Mouse (Mus musculus) CD4-positive, CD25-positive, alpha-beta regulatory T cell, adult 4 months (primary cell): Measurements from ENCODE around the gene Zfp383. TPM values are rescaled to one million over a fixed set of nuclear protein-coding genes. Genes with fewer than 3 reads are reported as not detected.
A peak's percentile ranks its signal among the peaks of the same experiment; 100 is the strongest.
"Not testable (repeated sequence)": the region's sequence is repeated elsewhere in the genome, so short reads cannot be mapped to it uniquely, and the experiment has no call there.

Source experiments
- ATAC-seq: one replicate; pipeline ENCODE4 v1.8.0; 2017
- polyA plus RNA-seq, 2 experiments: library from polyadenylated mRNA; unstranded; fragments of 100-300 nt; shearing (Covaris generic); gene quantifications; one replicate each; pipeline ENCODE4 v1.2.1; 2017

Zfp383 gene
- polyA plus RNA-seq, 2 experiments from 2014 or later, result 0.98 to 0.99 TPM

GRCm38 (mm10) chr7:29942740-29943139, 34.7 kb downstream of the Zfp383 start:
- no peak for ATAC-seq

DNA sequence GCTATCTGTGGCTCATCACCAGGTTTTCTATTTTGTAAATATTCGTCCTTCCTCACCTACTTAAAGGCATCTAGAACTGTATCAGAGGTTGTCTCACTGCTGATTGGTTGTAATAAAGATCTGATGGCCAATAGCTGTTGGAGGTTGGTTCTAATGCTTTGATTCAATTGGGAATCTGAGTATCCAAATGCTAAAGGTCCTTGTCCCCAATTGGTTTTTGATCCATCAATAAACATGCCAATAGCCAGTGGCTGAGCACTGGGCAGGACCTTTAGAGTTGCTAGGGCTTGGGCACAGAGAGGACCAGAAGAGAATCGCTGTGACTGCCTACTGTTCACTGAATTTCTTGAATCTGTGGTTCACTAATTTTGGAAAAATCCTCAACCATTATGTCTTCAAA, 35.7 kb downstream of the Zfp383 start:
- no peak for ATAC-seq

DNA sequence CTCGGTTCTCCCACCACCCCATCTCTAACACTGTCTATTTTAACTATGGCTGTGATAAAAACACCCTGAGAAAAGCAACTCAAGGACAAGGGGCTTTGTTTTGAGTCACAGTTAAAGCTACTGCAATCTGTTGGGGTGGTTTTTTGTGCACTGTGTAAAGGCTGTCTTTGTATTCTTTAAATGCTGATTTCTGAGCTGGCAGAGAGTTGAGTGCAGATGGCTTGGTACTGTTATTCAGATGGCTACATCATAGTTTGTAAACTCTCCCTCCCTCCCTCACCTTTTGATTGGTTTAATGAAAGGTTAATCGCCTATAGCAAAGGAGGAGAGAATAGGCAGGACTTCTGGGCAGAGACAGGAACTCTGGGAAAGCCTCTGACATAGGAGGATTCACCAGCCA, 36.2 kb downstream of the Zfp383 start:
- no peak for ATAC-seq

DNA sequence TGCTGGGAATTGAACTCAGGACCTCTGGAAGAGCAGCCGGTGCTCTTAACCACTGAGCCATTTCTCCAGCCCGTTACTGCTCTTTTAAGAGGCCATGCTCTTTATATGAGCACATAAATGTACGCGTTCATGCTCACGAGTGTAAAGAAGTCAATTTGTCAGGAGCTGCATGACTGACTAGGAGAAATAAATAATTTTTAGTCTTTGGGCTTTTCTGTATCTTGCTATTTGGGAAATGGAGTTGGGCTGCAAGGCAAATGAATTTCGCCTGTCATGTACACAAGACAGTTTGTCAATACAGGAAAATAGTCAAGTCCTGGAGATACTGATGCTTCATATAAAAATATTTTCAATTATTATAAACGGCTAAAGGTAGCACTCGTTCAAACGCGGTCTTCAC, 45.1 kb downstream of the Zfp383 start:
- no peak for ATAC-seq

DNA sequence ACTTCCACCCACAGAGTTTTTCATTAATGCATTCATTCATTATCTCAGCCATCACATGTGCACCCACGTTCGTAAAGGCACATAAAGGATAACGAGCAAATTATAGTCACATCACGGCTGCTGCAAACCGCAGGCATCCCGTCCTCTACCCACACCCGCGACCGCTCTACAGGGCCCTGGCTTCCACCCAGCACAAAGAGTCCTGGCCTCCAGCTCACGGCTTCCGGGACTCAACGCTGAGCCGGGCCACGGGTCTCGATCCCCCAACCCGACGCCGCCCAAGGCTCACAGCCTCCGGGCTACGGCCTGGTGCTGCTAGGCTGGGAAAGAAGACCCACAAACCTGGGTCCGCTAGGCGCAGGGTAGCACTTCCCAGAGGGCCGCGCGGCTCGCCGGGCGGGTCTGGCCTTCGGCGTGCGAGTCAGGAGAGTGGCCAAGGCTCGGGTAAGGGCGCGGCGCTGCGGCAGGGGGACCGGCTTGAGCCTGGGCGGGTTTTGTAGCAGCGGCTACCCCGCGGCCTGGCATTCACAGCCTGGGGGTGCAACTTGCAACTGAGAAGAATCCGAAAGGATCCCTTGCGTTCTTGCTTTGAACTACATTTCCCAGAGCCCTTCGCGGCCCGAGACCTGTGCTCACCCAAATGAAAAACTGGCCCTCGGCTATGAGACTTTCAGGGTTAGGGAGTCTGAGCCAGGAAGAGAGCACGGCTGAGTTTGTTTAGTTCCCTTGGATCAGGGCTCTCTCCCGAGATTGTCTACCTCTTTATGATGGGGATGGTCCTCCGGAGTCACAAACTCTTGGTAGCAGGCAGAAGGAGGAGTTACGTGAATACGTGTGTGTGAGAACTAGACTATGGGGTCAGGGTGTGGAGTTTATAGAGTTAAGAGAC, 45.7 kb downstream of the Zfp383 start, which contains the start of gene Zfp74:
TSS of gene Zfp74 (minus strand) at position 577 of the 889 bp plus-strand sequence.
- ATAC-seq, result peak; percentile 92

GRCm38 (mm10) chr7:29954731-29955130, 46.7 kb downstream of the Zfp383 start:
- no peak for ATAC-seq

GRCm38 (mm10) chr7:29956257-29956656, 48.2 kb downstream of the Zfp383 start:
- no peak for ATAC-seq

DNA sequence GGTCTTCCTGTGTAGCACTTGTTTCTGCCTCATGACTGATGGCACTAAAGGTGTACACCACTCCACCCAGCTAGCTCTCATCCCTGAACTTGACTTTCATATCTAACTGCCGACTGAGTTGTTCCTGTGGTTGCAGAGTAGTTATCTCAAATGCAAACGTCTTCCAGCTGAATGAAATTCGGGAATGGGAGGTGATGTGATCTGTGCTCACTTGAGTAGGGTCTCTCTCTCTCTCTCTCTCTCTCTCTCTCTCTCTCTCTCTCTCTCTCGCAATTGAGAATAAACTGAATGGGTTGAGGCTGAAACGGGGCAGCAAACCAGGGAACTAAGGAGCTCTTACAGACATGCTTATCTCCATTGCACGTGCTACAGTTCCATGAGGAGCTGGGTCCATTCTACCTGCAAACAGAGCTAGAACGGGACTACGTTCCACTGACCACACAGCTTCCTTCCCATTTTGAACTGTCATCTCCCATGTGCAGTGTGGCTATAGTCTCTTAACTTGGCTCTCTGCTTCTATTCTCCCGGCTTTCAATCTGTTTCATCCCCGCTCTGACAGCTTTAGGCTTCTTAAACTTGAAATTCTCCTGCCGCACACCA, 50.2 kb downstream of the Zfp383 start:
- ATAC-seq, result no peak

GRCm38 (mm10) chr7:29959004-29959403, 51.0 kb downstream of the Zfp383 start:
- no peak for ATAC-seq

DNA sequence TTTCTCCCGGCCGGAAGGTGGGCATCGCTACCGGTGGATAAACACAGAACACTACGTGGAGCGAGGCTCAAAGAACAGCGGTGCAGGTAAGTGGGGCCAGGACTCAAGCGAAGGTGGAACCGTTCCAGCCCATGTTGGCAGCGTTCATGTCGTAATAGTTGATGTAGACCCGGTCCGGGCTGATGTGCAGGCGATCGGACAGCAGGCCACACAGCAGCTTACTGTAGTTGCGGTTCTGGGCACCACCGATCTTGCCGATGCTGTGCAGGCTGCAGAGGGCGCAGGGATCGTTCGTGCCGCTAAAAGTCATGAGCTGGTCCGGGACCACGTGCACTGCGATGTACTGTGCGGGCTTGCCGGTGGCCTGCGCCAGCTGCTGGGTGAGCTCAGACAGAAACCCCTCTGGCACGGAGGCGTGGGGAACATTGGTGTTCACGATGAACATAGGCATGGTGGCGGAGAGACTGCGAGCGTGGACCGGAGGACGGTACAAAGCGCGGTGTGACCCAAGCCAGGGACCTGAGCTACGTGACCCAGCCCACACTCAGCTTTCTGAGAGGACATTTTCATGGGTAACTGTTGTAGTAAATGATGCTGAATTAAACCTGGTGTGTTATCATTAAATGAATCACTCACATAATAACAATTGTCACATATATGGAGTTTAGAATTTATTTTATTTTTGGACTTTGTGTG, 57.2 kb downstream of the Zfp383 start:
- ATAC-seq, result not testable (repeated sequence)

Other genes with a start within 250 kb of the Zfp383 start
- gene Catsperg2, start 181.2 kb upstream of the Zfp383 start, polyA plus RNA-seq, result not detected
- 10 to 100 TPM; 15.9 to 19.4 TPM for gene Zfp84, start 139.7 kb upstream of the Zfp383 start, polyA plus RNA-seq
- gene Zfp30, start 124.2 kb upstream of the Zfp383 start, polyA plus RNA-seq, result under 1 TPM; 0.28 to 0.56 TPM
- 10 to 100 TPM; 19.6 to 25.2 TPM for gene Zfp790, start 92.1 kb upstream of the Zfp383 start, polyA plus RNA-seq
- gene Zfp940, start 54.6 kb upstream of the Zfp383 start, polyA plus RNA-seq, result 1 to 10 TPM; 3.6 to 4.5 TPM
- gene Zfp420, start 48.2 kb upstream of the Zfp383 start, polyA plus RNA-seq, result 1 to 10 TPM; 6.7 to 9.2 TPM
- 1 to 10 TPM; 2.7 to 7.6 TPM for gene Zfp27, start 1.7 kb upstream of the Zfp383 start, polyA plus RNA-seq
- gene Zfp74, start 45.9 kb downstream of the Zfp383 start, polyA plus RNA-seq, result 1 to 10 TPM; 4.8 to 5.2 TPM
- 1 to 10 TPM; 2.1 to 2.8 TPM for gene Zfp568, start 75.7 kb downstream of the Zfp383 start, polyA plus RNA-seq
- gene Zfp14, start 143.2 kb downstream of the Zfp383 start, polyA plus RNA-seq, result 1 to 10 TPM; 5.4 to 7.5 TPM
- 10 to 100 TPM in 1 of 2 experiments, 1 to 10 TPM in 1; 8.6 to 11.9 TPM for gene Zfp82, start 164.7 kb downstream of the Zfp383 start, polyA plus RNA-seq
- 1 to 10 TPM; 1.5 to 3.6 TPM for gene Gm26920, start 182.2 kb downstream of the Zfp383 start, polyA plus RNA-seq
- 10 to 100 TPM; 11.6 to 12.0 TPM for gene Zfp566, start 182.3 kb downstream of the Zfp383 start, polyA plus RNA-seq
- 10 to 100 TPM; 74.8 to 96.0 TPM for gene Zfp260, start 186.6 kb downstream of the Zfp383 start, polyA plus RNA-seq
- gene Zfp382, start 213.7 kb downstream of the Zfp383 start, polyA plus RNA-seq, result 10 to 100 TPM; 13.2 to 20.3 TPM